Mouse (Mus musculus): ENCODE measurements around the gene Etv5.

- TF ChIP-seq CTCF (conservative IDR thresholded peaks at IDR 0.05 in 1 of 2, IDR thresholded peaks at IDR 0.05 in 1 of 2; ENCODE audit: low read depth in 2 of 2, low read length in 2 of 2): no peak
- TF ChIP-seq MAX (IDR thresholded peaks at IDR 0.05; ENCODE audit: low read length): no peak
- no peak for TF ChIP-seq MAFK (IDR thresholded peaks at IDR 0.05; ENCODE audit: insufficient replicate concordance, low read length)
- no peak for TF ChIP-seq EP300 (IDR thresholded peaks at IDR 0.05; ENCODE audit: low read length)
- TF ChIP-seq ZNF384 (IDR thresholded peaks at IDR 0.05; ENCODE audit: low read depth, low read length): no peak
- no peak for TF ChIP-seq MAZ (IDR thresholded peaks at IDR 0.05; ENCODE audit: low read depth, low read length)
- no peak for TF ChIP-seq E2F4 (IDR thresholded peaks at IDR 0.05; ENCODE audit: insufficient replicate concordance, low read depth, low read length)
- no peak for TF ChIP-seq JUND (conservative IDR thresholded peaks at IDR 0.05; ENCODE audit: low read depth, low read length)
- no peak for TF ChIP-seq CHD2 (IDR thresholded peaks at IDR 0.05; ENCODE audit: low read length)
- no peak for TF ChIP-seq POLR2A (IDR thresholded peaks at IDR 0.05; ENCODE audit: low read depth, low read length)
Observed at GRCm38 (mm10) chr16:22483900-22484299, 44.4 kb upstream of the Etv5 start.

Measured in CH12.LX (cell line).